Mouse (Mus musculus) adrenal gland, postnatal 14 days (tissue): ENCODE measurements around the gene Prkar1b. TPM values are rescaled to one million over a fixed set of nuclear protein-coding genes. Genes with fewer than 3 reads are reported as not detected.

Source experiments
- DNase-seq: peaks from one replicate; pipeline ENCODE4 v3.0.0; 2021; ENCODE audit warnings: mixed read lengths
- total RNA-seq: library from RNA; stranded (reverse); gene quantifications from 2 replicates; pipeline ENCODE4 v1.2.3, GENCODE M21; 2021

Prkar1b gene
- total RNA-seq, 1 experiment from 2014 or later = 16.4 TPM

- DNase-seq = peak; percentile 17
Observed at GRCm38 (mm10) chr5:139107815-139108214, 42.0 kb downstream of the Prkar1b start.

- no peak for DNase-seq
Observed at GRCm38 (mm10) chr5:139101783-139102182, 48.0 kb downstream of the Prkar1b start.

GRCm38 (mm10) chr5:139098991-139099972, 50.5 kb downstream of the Prkar1b start:
- DNase-seq = no peak

DNA sequence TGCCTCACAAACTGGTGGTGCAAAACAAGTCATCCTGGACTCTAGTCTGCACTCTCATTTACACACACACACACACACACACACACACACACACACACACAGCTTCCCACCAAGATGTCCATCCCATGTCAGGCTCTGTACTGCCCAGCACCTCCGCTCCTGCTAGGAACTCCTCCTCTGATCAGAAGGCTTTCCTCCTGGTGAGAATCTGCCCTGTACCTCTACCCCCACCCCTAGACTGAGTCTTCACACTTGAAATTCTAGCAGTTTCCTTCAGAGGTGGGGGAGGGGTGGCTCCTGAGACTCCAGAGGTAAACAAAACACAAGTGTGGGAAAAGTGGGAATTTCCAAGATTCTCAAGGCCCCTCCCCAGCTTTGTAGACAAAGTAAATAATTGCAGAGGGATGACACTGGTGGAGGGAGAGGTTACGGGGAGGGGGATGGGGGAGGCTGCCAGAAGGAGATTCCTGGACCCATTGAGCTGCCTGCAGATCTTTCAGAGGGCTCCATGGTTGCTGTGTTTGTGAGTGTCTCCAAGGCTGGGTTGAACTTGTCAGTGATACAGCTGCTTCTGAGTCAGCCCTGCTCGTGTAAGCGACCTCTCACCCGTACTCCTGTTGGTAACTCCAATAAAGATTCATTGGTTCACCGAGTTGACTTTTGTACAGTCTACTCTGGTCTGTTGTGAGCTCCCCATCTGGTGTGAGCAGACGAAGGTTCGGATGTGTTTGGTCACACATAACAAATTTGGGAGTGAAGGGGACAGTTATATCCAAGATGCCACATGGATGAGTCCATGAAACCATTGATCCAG, 54.3 kb downstream of the Prkar1b start:
- no peak for DNase-seq

GRCm38 (mm10) chr5:139093534-139093933, 56.3 kb downstream of the Prkar1b start:
- no peak for DNase-seq

DNA sequence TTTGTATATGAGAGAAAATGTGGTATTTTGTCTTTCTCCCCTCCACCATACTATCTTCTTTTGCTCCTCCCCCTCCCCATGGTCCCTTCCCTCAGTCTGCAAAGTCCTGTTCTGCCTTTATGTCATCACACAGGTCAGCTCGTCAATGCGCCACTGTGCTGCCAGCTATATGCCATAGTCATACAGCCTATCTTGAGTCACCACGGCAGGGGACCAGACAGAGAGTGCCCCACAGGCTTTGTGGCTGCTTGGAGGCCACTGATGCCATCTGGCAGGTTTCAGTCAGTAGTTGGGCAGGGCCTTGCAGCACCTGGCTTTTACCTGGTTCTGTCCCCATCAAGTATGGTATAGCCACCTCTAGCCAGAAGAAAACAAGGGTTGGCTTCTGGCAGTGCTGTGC, 58.1 kb downstream of the Prkar1b start:
- DNase-seq = no peak

DNA sequence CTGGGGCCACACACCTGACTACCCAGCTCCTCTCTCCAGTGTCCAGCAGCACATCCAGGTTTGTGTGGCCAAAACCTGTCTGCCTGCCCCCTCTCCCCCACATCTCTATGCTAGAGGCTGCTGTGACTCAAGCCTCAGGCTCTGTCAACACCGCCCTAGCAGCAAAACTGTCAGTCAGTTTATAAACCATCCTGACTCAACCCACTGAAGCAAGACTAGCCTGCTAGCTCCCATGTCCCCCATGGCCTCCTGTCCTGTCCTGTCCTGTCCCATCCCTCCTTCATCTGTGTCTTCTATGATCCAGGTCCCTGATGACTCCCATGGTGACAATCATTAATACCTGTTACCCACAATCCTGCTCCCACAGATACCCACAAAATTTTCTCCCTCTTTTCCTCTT, 59.6 kb downstream of the Prkar1b start:
- DNase-seq = peak; percentile 29

DNA sequence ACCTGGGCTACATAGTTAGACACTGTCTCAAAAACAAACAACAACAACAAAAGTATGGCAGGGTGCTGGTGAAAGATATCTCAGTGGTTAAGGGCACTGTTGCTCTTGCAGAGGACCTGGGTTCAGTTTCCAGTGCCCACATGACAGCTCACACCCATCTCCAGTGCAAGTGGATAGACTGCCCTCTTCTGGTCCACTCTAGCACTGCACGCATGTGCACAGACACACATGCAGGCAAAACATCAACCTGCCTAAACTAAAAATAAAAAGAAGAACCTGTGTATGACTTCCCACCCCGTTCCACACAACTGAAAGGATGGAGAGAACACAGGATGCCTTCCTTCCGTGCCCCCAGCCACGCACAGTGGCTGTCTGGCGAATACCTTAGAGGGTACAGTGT, 61.6 kb downstream of the Prkar1b start:
- no peak for DNase-seq

DNA sequence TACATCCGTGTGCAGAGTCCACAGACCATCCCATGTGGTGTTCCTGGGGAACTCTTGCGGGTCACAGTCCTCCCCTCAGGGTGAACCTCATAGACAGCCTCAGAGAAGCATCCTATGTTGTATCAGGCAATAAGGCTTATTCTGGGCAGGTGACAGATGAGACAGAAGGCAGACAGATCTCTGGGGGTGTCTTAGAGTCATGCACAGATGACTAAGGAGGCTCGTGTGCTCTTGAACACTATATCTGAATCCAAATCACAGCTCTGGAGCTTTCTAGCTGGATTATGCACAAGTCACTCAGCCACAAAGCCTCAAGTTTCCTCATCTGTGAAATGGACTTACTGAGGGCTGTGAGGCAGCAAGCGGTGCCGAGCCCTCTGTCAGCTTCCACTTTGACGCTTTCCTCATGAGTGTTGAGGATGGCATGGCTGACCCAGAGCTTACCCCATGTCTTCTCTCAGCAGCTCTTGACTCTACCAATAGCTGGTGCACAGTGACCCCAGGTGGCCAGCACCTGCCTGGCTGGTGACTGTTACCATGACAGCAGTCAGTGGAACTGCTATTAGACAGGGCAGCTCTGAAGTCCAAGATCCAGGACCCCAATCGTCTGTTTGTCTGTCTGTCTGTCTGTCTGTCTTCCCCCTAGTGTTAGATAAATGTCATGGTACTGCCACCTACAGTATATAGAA, 64.8 kb downstream of the Prkar1b start:
- DNase-seq = peak; percentile 71

GRCm38 (mm10) chr5:139084302-139084701, 65.5 kb downstream of the Prkar1b start:
- peak; percentile 67 for DNase-seq

GRCm38 (mm10) chr5:139083841-139084240, 66.0 kb downstream of the Prkar1b start:
- DNase-seq = no peak

DNA sequence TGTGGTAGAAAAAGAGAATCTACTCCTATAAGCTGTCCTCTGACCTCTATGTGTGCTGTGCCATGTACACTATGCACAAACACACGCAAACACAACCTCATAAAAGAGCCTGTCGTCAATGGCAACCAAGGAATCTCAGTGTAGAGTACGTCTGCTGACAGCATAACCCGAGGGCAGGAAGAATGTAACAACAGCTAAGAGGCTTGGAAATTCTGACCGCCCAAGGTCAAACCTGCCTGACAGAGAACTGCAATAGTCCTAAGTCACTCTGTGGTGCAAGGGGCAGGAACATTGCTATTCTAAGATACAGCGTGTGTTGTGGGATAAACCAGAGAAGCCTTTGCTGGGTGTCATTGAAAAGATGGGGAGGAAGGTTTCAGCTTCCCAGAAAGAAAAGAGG, 68.4 kb downstream of the Prkar1b start:
- DNase-seq = peak; percentile 49

DNA sequence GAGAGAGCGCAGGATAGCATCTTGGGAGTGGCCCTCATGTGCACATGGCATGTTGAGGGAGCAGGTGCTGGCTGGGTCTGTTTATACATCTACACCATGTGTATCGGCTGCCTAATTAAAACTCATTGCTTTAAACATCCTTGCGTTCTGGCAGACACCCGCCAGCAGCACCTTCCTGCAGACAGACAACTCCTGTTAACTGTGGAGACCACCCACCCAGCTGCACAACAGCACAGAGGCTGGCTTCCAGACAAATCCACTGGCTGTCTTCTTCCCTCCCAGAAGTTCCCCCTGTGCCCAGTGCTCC, 71.7 kb downstream of the Prkar1b start:
- no peak for DNase-seq

DNA sequence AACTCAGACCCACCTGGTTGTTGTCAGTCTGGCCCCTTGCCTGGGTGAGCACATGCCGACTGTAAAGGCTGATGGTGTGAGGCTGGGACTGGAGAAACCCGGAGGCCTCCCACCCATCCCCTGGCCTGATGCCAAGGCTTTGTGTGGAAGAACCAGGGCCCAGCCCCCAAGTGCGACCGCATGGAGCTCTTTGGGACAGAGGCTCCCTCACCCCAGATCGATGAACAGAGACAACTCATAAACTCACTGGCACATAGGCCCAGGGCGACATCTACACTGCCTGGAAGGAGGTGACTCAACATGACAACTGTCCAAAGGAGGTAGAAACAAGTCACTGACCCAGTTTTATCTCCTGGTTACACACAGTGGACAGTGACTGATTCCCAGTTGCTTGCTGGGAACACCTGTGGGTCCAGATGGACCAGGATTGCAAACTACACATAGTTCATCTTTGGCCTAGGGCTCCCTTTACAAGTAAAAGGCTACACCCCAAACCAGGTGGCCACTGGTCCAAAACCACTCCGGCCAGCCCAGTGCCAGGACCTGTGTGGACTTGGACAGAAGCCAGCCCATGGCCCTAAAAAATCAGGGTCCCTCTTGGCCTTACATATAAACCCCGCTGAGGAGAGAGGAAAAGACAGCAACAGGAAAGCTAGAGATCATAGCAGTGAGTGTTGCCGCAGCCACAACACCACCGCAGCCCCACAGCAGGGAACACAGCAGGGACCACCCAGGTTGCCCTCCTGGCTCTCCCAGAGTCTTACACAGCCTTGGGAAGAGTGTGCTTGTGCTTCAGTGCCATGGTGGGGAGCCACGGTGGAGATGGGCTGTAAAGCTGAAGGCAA, 72.3 kb downstream of the Prkar1b start:
- DNase-seq = no peak

DNA sequence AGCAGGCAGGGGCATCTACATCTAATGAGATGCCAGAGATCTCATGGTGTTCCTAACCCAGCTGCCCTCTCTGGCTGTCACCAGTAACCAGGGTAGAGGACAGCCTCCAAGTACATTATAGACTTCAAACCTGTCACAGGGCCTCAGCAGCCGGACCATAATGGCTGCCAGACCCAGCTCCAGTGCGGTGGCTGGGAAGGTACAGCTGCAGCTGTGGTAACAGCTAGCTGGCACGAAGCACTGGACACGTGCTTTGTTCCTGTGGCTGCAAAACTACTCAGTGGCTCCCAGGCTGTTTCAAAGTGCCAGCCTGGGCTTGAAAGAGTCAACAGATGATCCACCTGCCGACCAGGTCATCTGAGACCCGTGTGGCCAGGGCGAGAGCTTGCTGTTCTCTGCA, 73.4 kb downstream of the Prkar1b start:
- DNase-seq = no peak

DNA sequence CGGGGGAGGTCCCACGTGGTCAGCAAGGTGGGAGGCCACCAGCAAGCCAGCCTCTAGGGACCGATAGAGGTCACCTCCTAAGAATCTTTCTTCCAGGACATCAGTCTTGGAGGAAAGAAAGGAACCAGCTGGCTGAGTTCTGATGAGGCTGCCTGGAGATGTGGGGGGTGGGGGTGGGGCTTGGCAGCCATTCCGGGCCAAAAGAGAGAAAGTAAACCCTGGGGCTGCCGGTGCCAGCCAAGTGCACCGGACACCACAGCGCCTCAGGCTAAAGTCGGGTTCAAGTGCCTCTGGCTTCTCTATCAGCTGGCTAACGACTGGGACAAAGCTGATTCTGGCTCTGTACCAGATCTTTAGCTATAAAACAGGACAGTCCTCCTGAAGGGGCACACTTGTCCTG, 74.0 kb downstream of the Prkar1b start:
- no peak for DNase-seq

DNA sequence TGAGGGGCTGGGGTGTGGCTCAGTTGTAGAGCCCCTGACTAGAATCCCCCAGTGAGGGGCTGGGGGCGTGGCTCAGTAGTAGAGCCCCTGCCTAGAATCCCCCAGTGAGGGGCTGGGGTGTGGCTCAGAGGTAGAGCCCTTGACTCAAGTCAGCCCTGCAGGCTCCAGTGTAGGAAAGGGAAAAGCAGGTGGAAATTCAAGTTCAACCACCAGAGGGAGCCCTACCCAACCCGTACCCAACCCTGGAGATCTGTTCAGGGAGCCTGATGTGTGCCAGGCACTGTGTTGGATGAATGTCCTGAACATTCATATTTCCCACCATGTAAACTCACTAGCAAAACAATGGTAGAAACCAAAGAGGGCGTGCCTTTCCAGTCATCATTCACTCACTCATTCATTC, 74.7 kb downstream of the Prkar1b start:
- DNase-seq = peak; percentile 83

DNA sequence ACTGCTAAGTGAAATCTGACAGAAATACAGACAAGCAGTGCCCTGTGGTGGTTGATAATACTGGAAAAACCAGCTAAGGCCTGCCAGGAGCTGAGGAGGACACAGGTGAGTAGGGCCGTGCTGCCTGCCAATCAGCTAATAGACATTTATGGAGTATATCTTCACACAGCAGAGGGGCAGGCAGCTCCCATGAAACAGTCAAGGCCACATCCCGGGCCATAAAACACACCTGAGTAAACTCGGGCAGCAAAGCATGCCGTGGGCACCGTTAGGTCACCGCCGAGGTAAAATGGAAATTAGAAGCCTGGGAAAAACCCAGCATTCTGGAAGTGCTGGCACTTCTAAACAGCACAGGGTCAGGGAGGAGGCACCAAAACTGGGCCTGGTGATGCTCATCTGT, 75.8 kb downstream of the Prkar1b start:
- DNase-seq = no peak

DNA sequence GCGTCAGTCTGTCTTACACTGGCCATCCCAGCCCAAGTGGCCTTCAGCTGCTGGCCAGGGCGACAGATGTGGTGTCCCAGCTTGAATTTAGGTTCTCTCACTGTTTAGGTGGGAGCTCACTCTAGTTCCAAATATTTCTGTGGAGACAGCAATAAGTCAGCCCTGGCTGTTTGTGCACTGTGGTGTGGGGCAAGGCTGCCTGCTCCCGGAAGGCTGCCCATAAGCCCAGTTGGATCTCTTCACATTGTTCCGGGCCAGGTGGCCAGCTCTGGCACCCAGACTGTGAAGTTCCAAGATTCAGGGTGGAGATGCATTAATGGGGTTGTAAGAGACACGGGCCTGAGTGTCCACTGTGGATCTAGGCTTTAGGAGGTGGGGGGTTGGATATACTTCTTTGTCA, 76.9 kb downstream of the Prkar1b start:
- no peak for DNase-seq

- DNase-seq = no peak
Observed at GRCm38 (mm10) chr5:139066861-139067614, 82.8 kb downstream of the Prkar1b start.

- DNase-seq = no peak
Observed at GRCm38 (mm10) chr5:139064611-139065010, 85.2 kb downstream of the Prkar1b start.
